Mouse (Mus musculus) olfactory bulb, adult 2 months (tissue): ENCODE measurements around the gene Pabpc4.

ENCODE experiments used
- CTCF ChIP-seq: fragments of 200-500 bp; IDR thresholded peaks from 2 replicates; pipeline ENCODE4 v1.5.1; 2012; ENCODE audit warnings: low read depth, mild to moderate bottlenecking, low read length, moderate library complexity; ENCODE audit not compliant: insufficient read depth
- POLR2A ChIP-seq: fragments of 200-500 bp; IDR thresholded peaks from 2 replicates; pipeline ENCODE4 v1.6.1; 2012; ENCODE audit warnings: mild to moderate bottlenecking, low read depth, low read length, moderate library complexity; ENCODE audit not compliant: insufficient read depth

- no peak for TF ChIP-seq POLR2A
- TF ChIP-seq CTCF: no peak
Observed at GRCm38 (mm10) chr4:123323534-123323933, 61.4 kb downstream of the Pabpc4 start, which contains the start of gene Oxct2a.
